ENCODE assay signal across 17 mouse cellular contexts in genomic region chr8:3609816-3610150, GRCm38 (mm10). TPM values are rescaled to one million over a fixed set of nuclear protein-coding genes. Genes with fewer than 3 reads are reported as not detected.
DNase-seq lines count a peak whose midpoint lies in the region; ATAC-seq and TF ChIP-seq lines count a peak whose summit lies in the region.
"Had no signal": no experiment of that assay in that cellular context is flagged by ENCODE, and none has a peak within 500 bp of the region (broad histone marks: within the 10 kb centered on the region; RNA-seq: fewer than 3 reads in every experiment).

No protein-coding gene starts in this region.

- peak; percentile 49 for ATAC-seq in stomach, postnatal 0 days (ENCODE audit: low FRiP score, low TSS enrichment)
- ATAC-seq in midbrain, embryonic 16.5 days = no peak

- no peak overlapping the region for H3K4me2 ChIP-seq in stomach, postnatal 0 days (replicated peaks; ENCODE audit: low read depth)
- H3K4me2 ChIP-seq in midbrain, embryonic 16.5 days (ENCODE audit: low read length) = no peak overlapping the region
- H3K4me2 ChIP-seq: liver, embryonic 13.5 days; neural tube, embryonic 13.5 days had no signal

- H3K4me3 ChIP-seq in stomach, postnatal 0 days (ENCODE audit: low read depth, low read length) = no peak overlapping the region
- H3K4me3 ChIP-seq in midbrain, embryonic 16.5 days (ENCODE audit: low read depth, low read length) = no peak overlapping the region
- H3K4me3 ChIP-seq: liver, embryonic 13.5 days; neural tube, embryonic 13.5 days had no signal

- peak; percentile 34 for DNase-seq in adrenal gland, postnatal 14 days
- DNase-seq in adrenal gland, postnatal 25 days = no peak
- peak; percentile 43 for DNase-seq in testis, postnatal 10 days (ENCODE audit: low spot score)
- DNase-seq in testis, postnatal 14 days (ENCODE audit: low spot score) = no peak
- DNase-seq in kidney, postnatal 10 days = peak; percentile 55
- DNase-seq in stomach, postnatal 0 days (ENCODE audit: low spot score) = peak; percentile 48
- DNase-seq in layer of hippocampus, postnatal 25 days (ENCODE audit: extremely low spot score in 1 of 2, low spot score in 1 of 2) = no peak
- DNase-seq: cerebellum, adult 9-11 months; heart, postnatal 10 days; liver, embryonic 13.5 days; spleen, adult 18-20 months; thymus, adult 18-20 months had no signal

- WGBS in stomach, postnatal 0 days = 67% methylated on average over 6 of the region's 6 CpGs
- 92% methylated on average over 6 of the region's 6 CpGs for WGBS in midbrain, embryonic 16.5 days

- H3K9me3 ChIP-seq in stomach, postnatal 0 days (ENCODE audit: control insufficient read depth, low read length) = no peaks in the 10 kb centered on the region
- no peaks in the 10 kb centered on the region for H3K9me3 ChIP-seq in midbrain, embryonic 16.5 days (replicated peaks; ENCODE audit: control insufficient read depth, low read length, poor library complexity, severe bottlenecking)
- H3K9me3 ChIP-seq: liver, embryonic 13.5 days; neural tube, embryonic 13.5 days had no signal

- H3K4me1 ChIP-seq in stomach, postnatal 0 days (replicated peaks; ENCODE audit: control insufficient read depth, insufficient read depth) = no peaks in the 10 kb centered on the region
- H3K4me1 ChIP-seq in midbrain, embryonic 16.5 days (ENCODE audit: control insufficient read depth, insufficient read depth, low read length) = no peaks in the 10 kb centered on the region
- H3K4me1 ChIP-seq: neural tube, embryonic 13.5 days had no signal

- H3K36me3 ChIP-seq in stomach, postnatal 0 days (ENCODE audit: control insufficient read depth, insufficient read depth, low read length) = peaks cover 23% of the 10 kb centered on the region
- H3K36me3 ChIP-seq in midbrain, embryonic 16.5 days (ENCODE audit: control insufficient read depth, insufficient read depth, low read length) = peaks cover 56% of the 10 kb centered on the region

- no peak for TF ChIP-seq EP300 in stomach, postnatal 0 days (optimal IDR thresholded peaks at IDR 0.05)

- TF ChIP-seq CTCF in stomach, postnatal 0 days (IDR thresholded peaks at IDR 0.05; ENCODE audit: low read depth) = no peak

- no peaks in the 10 kb centered on the region for H3K27me3 ChIP-seq in stomach, postnatal 0 days (ENCODE audit: control insufficient read depth, insufficient read depth, low read length)
- no peaks in the 10 kb centered on the region for H3K27me3 ChIP-seq in midbrain, embryonic 16.5 days (ENCODE audit: control insufficient read depth, insufficient read depth, low read depth, low read length)
- H3K27me3 ChIP-seq: CH12.LX; liver, embryonic 13.5 days; neural tube, embryonic 13.5 days had no signal

- H3K27ac ChIP-seq in stomach, postnatal 0 days (replicated peaks) = peak overlapping the region; percentile 42
- no peak overlapping the region for H3K27ac ChIP-seq in midbrain, embryonic 16.5 days (ENCODE audit: low read length)
- H3K27ac ChIP-seq: liver, embryonic 13.5 days; neural tube, embryonic 13.5 days had no signal

- H3K9ac ChIP-seq in stomach, postnatal 0 days (ENCODE audit: low read length) = no peak overlapping the region
- H3K9ac ChIP-seq in midbrain, embryonic 16.5 days (ENCODE audit: low read depth, low read length) = no peak overlapping the region
- H3K9ac ChIP-seq: liver, embryonic 13.5 days; neural tube, embryonic 13.5 days had no signal

RNA-seq across cellular contexts. Expression of gene Xab2, which starts 11.3 kb away (rescaled TPM):
- 31.5 and 38.2 TPM in 2 replicates for total RNA-seq in adrenal gland, postnatal 14 days (2021)
- 34.8 and 40.9 TPM in 2 replicates for total RNA-seq in adrenal gland, postnatal 25 days (2021)
- polyA plus RNA-seq in stomach, postnatal 0 days (2015; fragmentation: Nextera tagmentation; extraction: Ambion mirVana) = 23.3 and 25.5 TPM in 2 replicates
- 51.8 and 52.4 TPM in 2 replicates for polyA plus RNA-seq in midbrain, embryonic 16.5 days (2015; fragmentation: Nextera tagmentation; extraction: Ambion mirVana)
- 10 to 100 TPM; 37.8 to 41.5 TPM for total RNA-seq in layer of hippocampus, postnatal 25 days (2021)

RNA-seq across cellular contexts. Expression of gene Pet100, which starts 11.6 kb away (rescaled TPM):
- total RNA-seq in adrenal gland, postnatal 14 days (2021) = 121 TPM in 2 replicates
- 90.3 and 117 TPM in 2 replicates for total RNA-seq in adrenal gland, postnatal 25 days (2021)
- polyA plus RNA-seq in stomach, postnatal 0 days (2015; fragmentation: Nextera tagmentation; extraction: Ambion mirVana) = 143 and 171 TPM in 2 replicates
- 63.5 and 68.0 TPM in 2 replicates for polyA plus RNA-seq in midbrain, embryonic 16.5 days (2015; fragmentation: Nextera tagmentation; extraction: Ambion mirVana)
- total RNA-seq in layer of hippocampus, postnatal 25 days (2021) = 10 to 100 TPM; 82.1 to 87.9 TPM

RNA-seq across cellular contexts. Expression of gene Pcp2, which starts 15.6 kb away (rescaled TPM):
- not detected in 2 replicates for total RNA-seq in adrenal gland, postnatal 14 days (2021)
- total RNA-seq in adrenal gland, postnatal 25 days (2021) = not detected in 2 replicates
- polyA plus RNA-seq in stomach, postnatal 0 days (2015; fragmentation: Nextera tagmentation; extraction: Ambion mirVana) = 0.25 TPM in 1 of 2 replicates, not detected in the other
- 1.7 and 2.5 TPM in 2 replicates for polyA plus RNA-seq in midbrain, embryonic 16.5 days (2015; fragmentation: Nextera tagmentation; extraction: Ambion mirVana)
- under 1 TPM in 1 of 2 experiments, not detected in 1; 0.66 TPM for total RNA-seq in layer of hippocampus, postnatal 25 days (2021)
- total RNA-seq: heart, adult 8-10 months; heart, postnatal 10 days; megakaryocyte, adult 5-6 weeks had no signal
- polyA plus RNA-seq: liver, embryonic 13.5 days; neural tube, embryonic 13.5 days had no signal

RNA-seq across cellular contexts. Expression of gene Stxbp2, which starts 21.0 kb away (rescaled TPM):
- 79.6 and 116 TPM in 2 replicates for total RNA-seq in adrenal gland, postnatal 14 days (2021)
- total RNA-seq in adrenal gland, postnatal 25 days (2021) = 123 and 133 TPM in 2 replicates
- polyA plus RNA-seq in stomach, postnatal 0 days (2015; fragmentation: Nextera tagmentation; extraction: Ambion mirVana) = 111 and 121 TPM in 2 replicates
- 41.4 and 46.2 TPM in 2 replicates for polyA plus RNA-seq in midbrain, embryonic 16.5 days (2015; fragmentation: Nextera tagmentation; extraction: Ambion mirVana)
- total RNA-seq in layer of hippocampus, postnatal 25 days (2021) = 10 to 100 TPM; 31.2 to 42.2 TPM

RNA-seq across cellular contexts. Expression of gene Camsap3, which starts 22.7 kb away (rescaled TPM):
- total RNA-seq in adrenal gland, postnatal 14 days (2021) = 8.8 and 10.3 TPM in 2 replicates
- total RNA-seq in adrenal gland, postnatal 25 days (2021) = 7.0 and 10.0 TPM in 2 replicates
- polyA plus RNA-seq in stomach, postnatal 0 days (2015; fragmentation: Nextera tagmentation; extraction: Ambion mirVana) = 14.2 and 20.1 TPM in 2 replicates
- 45.1 and 48.7 TPM in 2 replicates for polyA plus RNA-seq in midbrain, embryonic 16.5 days (2015; fragmentation: Nextera tagmentation; extraction: Ambion mirVana)
- 10 to 100 TPM; 35.5 to 38.1 TPM for total RNA-seq in layer of hippocampus, postnatal 25 days (2021)

Comparison
In these comparisons a context has a peak if more than half of its experiments do, and no peak if none do; other contexts are left out.
1. DNase-seq: peak in adrenal gland, postnatal 14 days (single experiment), testis, postnatal 10 days (single experiment), kidney, postnatal 10 days (single experiment) and stomach, postnatal 0 days (single experiment); none in adrenal gland, postnatal 25 days (single experiment), testis, postnatal 14 days (single experiment) and layer of hippocampus, postnatal 25 days (0 of 2).